Mouse (Mus musculus) common myeloid progenitor, adult 5-6 weeks (primary cell): ENCODE measurements around the gene Ccr4. TPM values are rescaled to one million over a fixed set of nuclear protein-coding genes. Genes with fewer than 3 reads are reported as not detected.

Experiments used
- total RNA-seq: library from RNA; stranded (forward); fragments of 200-1000, 187-1606 nt; gene quantifications from 2 replicates; pipeline ENCODE4 v1.2.3, GENCODE M21; 2017

Gene Ccr4
- total RNA-seq, 1 experiment from 2014 or later = not detected

Other genes with a start within 250 kb of the Ccr4 start
- gene Bcl2a1c, start 174.8 kb downstream of the Ccr4 start, total RNA-seq = not detected in 2 replicates
- gene Crtap, start 114.2 kb downstream of the Ccr4 start, total RNA-seq = 31.3 and 36.8 TPM in 2 replicates
- gene Glb1, start 103.8 kb downstream of the Ccr4 start, total RNA-seq = 29.5 and 30.6 TPM in 2 replicates
- gene Tmppe, start 103.8 kb downstream of the Ccr4 start, total RNA-seq = 4.7 and 6.4 TPM in 2 replicates
- not detected in 2 replicates for gene C130032M10Rik, start 10.8 kb upstream of the Ccr4 start, total RNA-seq
- 0.09 TPM in 1 of 2 replicates, not detected in the other for gene Trim71, start 59.5 kb upstream of the Ccr4 start, total RNA-seq
- gene Cnot10, start 135.3 kb upstream of the Ccr4 start, total RNA-seq = 43.4 and 57.1 TPM in 2 replicates
- 35.9 and 44.7 TPM in 2 replicates for gene Dync1li1, start 183.9 kb upstream of the Ccr4 start, total RNA-seq
- 44.6 and 48.3 TPM in 2 replicates for gene Cmtm6, start 226.2 kb upstream of the Ccr4 start, total RNA-seq